Mouse (Mus musculus) adrenal gland, postnatal 10 days (tissue): ENCODE data around the gene Ralgapa2. TPM values are rescaled to one million over a fixed set of nuclear protein-coding genes. Genes with fewer than 3 reads are reported as not detected.

Experiments
- DNase-seq: peaks from one replicate; pipeline ENCODE4 v3.0.0; 2021; ENCODE audit warnings: mixed read lengths
- total RNA-seq, 2 experiments: library from RNA; stranded (reverse); gene quantifications; 2 replicates each; pipeline ENCODE4 v1.2.3; 2021

Gene Ralgapa2
- total RNA-seq, 2 experiments from 2014 or later, result 30.3 to 30.7 TPM

DNA sequence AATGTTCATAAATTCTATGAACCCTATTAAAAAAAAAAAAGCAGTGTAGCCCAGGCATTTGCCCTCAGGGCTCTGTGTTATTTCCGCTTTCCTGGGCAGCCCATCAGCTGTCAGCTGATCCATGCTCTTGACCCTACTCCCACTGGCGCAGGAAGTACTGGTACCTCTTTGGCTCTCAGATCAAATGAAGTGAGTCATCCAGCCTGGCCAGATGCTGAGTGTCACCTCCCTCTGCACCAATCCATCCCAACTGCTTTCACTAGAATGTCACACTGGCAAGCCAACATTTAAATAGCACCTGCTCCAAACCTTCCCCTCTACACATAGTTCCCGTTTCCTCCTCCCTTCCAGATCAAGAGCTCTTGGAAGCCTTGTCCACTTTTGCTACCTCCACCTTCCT lies 84.8 kb downstream of the Ralgapa2 start:
- DNase-seq, result no peak

DNA sequence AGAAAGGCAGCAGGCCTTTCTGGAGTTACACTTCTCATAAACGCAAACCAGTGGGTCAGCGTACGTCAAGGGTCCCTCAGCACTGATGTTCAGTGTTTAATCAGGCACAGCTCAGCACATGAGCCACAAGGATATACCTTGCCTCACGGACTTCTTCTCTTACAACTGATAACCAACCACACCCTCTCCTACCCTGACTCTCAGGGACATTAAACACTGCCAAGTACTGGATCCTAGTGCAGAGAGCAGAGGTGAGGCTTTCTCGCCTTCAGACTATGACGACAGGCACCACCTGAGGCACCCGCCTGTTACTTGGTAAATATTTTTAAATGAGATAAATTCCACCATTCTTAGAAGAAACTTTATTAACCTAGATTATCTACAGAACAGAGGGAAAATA lies 85.8 kb downstream of the Ralgapa2 start:
- no peak for DNase-seq

DNA sequence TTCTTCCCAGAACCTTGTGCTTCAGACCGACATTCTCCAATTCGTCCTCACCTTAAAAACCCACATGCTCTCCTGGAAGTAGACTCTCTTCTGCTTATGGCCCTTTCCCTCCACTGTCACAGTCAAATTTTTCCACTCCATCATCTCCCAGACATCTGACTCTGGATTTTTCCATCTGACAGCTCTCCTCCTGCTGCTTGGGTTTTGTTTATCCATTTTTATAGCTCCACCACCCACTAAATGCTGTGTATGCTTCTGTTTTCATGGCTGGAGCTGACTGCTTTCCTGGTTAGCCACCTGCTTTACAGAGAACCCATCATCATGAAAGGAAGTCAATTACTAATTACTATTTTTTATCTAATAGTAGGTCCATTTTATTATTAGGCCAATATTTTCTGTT lies 86.9 kb downstream of the Ralgapa2 start:
- DNase-seq, result no peak

DNA sequence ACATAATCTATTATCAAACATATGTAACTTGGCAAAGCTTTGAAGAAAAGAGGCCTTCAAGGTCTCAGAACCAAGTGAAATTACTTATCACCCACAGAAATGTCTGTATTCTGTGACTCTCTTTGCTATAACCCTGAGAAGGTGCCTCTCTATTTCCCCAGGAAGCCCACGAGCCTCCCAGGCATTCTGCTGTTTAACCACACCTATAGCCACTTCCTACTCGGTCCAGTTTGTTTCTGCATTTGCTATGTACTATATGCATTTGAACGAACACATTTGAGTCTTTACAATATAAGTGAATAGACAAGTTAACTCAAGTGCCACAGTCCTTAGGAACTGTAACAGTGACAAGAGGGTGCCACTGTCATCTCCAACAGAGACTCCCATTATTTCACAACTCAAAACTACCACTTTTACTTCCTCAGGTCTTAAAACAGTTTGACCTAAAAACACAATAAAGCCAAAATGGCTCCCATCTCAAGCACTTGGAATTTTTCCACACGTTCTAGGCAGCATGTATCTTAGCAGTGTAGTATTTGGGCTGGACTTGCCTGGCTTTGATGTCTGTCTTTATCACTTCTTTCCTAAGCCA lies 88.3 kb downstream of the Ralgapa2 start:
- no peak for DNase-seq

DNA sequence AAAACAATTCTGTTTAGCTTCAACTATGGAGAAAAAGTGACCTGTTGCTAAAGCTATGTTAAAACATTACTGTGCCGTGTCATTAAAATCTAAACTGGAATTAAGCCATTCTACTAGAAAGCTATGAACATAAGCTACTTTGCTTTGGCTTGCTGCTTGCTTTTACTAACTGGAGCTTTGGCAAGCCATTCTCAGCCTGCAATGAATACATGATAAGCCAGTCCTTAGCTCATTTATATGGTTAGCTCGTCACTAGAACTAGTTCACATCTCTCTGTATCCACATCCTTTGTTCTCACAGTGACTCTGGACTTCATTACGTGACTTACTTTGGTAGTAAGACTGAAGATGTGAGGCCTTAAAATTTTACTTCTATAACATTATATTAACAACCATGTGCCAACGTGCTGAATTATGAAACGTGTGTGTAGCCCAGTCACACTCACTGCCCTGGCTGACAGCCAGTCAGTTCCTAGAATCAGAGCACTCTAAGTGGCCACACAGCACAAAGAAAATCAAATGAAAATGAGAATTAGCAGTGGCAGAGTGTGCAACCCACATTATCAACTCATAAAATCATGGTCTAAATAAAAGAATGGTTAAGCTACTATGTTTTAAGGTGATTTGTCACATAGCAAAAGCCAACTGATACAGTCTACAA lies 89.0 kb downstream of the Ralgapa2 start:
- no peak for DNase-seq

DNA sequence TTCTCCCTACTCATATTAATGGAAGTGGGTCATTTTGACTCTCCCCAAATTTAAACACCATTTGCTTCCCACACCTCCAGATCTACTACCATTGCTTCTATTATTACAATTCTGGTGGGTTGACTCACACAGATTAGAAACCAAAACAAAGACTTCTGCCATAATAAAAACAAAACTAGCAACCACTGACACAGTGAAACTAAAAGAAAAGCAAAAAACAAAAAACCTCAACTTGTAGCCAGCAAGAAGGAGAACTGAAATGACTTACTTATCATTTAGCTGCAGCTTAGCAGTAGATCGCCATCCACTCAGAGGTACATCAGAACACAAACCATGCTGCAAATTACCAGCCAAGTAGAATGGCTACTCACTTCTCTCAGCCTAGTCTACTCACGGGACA lies 95.9 kb downstream of the Ralgapa2 start:
- no peak for DNase-seq

DNA sequence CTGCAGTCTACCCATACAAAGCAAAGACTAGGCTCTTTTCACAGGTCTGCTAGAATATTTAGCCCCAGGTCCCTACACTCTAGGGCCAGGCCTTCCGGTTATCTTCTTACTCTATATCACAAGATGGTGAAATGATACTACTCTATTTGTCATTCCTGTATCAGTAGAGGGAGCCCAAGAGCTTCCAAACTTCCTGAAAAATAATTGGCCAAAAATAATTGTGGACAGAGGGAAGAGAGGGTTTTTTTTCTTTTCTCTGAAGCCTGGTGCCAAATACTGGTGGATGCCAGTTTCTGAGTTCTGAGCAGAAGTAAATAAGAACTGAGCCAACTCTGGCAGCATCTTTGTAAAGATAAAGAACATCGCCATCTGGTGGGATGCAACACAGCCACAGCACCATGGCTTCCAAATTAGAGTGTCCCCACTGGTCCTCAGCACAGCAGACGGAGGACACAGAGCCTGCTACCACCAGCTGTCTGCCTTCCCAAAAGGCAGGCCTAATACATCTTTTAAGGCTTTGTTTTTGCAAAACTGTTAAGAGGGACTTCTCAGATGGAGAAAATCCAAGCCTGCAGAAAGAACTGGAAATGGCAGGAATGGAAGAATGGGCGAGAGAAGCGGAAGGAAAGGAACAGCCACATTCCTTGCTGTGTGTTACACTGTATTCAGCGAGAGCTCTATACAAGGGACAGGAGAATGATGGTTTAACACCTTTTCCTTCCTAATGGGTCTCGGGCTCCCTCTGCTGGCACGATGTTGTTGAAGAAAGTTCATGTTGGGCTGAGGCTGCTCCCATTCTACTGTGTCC lies 97.5 kb downstream of the Ralgapa2 start:
- DNase-seq, result peak; percentile 84

DNA sequence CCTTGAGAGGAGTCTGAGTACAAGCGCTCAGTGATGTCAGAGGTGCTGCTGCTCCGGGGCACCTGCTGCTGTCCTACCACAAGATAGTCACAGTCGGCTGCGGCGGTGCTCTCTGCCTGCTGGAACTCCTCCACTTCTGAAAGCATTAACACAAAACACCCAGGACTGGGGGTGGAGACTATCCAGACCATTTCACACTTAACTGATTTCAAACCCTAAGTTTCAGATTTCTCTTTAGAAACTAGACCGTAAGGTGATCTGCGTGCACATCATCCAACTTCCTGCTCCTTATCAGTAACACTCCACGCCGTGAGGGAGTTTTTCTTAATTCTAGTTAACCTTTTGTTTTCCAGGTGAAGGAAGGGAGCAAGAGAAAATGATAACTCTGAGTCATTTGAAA lies 99.4 kb downstream of the Ralgapa2 start:
- no peak for DNase-seq

DNA sequence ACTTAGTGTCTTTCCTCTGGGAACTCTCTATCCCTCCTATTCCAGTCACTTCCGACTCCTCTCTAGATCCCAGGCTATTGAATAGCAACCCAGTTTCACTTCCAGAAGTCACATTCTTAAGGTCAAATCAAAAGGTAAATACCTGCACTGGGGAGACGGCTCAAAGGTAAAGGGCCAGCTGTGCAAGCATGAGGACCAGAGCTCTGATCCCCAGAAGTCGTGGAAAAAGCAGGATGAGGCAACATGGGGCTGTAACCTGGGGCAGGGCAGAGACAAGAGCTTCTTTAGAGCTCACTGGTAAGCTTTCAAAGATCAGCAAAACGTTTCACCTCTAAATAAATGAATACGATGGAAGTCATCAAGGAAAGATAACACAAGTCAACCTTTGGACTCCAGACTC lies 100.2 kb downstream of the Ralgapa2 start:
- no peak for DNase-seq

DNA sequence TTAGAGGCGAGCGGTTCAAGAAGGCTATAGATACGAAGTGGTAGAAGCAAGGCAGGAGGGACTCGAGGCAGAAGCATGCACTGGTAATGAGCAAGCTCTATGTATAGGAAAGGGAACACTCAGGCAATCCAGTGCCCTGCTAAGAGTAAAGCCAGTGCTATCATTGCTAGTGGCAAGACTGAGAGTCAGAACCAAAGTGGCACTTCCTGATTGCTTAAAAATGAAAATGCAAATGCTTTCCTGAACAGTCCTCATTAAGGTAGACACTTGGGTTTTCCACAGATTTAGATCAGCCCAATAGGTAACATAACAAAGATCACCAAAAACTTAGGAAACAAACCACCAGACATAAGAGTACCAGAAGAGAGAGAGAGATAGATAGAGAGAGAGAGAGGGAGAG lies 105.1 kb downstream of the Ralgapa2 start:
- no peak for DNase-seq

DNA sequence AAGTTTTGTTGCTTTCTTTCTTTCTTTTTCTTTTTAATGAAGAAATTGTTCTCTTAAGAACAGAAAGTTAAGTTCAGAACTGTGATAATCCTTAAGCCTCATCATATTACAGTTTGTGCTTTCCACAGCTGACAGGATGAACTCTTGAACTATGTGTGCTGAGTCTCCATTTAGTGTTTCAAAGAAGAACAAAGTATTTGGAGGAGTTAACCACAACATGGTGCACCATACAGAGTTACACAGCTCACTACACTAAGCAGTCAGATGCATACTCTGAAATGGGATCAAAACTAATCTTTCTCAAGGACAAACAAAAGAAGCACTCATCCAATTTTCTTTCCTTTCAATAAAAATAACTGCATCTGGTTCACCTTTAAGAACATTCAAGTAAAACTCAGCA lies 110.6 kb downstream of the Ralgapa2 start:
- DNase-seq, result no peak

DNA sequence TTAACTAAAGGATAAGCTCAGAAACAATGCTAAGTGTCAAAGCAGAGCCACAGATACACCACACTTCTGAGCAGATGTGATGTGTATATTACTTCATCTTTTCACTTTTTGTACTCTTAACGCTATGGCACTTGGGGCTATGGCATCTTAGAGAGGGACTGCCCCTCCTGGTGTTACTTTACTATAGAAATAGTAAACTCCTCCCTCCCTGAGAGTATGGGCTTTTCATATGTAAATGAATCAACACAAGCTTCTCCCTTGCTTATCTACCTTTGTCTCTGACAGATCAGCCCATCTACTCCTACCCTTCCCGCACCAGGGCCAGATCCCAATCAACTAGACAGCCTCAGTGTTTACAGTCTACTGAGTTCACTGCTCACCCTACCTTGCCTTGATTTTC lies 111.4 kb downstream of the Ralgapa2 start:
- DNase-seq, result no peak

DNA sequence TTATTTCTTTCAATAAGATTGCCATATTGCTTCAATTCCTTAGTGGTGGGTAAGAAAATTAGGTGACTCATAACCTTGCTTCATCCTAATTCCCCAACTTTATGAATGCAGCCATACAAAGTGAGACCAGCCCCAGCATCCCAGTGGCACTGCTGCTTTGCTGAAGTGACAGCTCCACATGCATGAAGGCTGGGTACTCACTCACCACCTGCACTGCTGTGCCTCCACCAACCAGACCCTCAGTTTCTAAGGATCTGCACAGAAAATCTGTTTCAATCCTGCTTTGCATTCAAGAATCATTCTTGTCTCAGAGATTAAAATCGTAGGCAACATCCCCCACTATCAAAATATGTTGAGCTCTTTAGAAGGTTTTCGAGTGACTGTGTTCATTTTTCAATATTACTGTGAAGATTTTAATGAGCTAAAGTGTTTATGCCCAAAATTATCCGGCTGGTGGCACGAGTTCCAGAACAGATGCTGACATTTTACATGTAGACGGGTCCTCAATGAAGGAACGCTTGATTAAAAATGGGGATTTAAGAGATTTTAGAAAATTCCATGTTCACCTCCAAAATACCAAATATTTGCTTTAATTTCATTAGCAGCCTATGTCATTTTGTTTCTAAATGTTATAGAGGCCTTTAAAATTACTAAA lies 113.8 kb downstream of the Ralgapa2 start:
- no peak for DNase-seq

DNA sequence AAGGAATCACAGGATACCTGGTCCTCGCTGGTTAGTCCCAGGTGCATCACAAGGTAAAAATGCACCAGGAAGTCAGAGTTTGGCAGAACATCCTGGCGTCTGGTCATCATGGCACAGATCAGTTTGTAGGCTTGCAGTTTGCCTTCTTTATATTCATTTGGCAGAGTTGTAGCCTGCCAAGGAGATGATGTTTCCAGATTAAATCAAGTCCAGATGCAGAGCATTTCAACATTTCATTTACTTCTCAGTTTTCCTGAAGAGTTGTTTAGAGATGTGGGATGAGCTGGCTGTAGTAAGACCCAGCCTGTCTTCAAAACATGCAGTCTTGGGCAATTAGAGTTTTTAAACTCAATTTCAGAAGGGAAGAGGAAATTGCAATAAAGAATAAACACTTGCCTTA lies 124.9 kb downstream of the Ralgapa2 start:
- no peak for DNase-seq

DNA sequence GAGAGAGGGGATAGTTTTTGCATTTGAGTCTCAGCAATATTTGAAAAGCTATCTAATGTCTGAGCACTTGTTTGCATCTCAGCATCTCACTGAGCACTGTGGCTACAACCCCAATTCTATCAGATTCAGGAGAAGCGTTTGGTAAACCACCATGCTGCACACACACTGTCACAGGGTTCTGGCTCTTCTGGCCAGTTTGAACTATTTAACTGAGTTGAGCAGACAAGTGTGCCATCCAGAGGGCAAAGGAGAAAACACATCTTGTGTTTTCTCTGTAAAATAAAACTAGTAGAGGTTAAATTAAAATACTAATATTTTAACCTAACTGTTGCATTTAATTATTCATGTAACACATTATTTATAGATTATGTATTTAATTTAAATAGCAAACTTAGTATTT lies 127.6 kb downstream of the Ralgapa2 start:
- DNase-seq, result no peak

DNA sequence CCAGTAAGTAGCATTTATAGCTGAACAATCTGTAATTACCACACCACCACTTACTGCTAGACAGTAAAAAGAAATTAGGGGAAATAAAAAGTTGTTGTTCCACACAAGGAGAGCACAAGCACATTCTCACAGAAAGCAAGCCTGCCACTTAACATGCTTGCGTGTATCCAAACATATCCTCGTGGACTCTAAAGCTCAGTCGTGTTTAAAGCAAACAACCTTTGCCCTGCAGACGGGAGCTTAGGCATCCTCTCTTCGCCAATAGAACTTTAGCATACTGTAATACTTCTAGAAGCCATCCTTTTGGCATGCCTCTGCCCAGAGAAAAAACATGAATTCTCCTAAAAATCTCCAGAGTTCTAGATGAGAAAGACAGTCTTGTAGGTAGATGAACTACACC lies 135.9 kb downstream of the Ralgapa2 start:
- DNase-seq, result no peak

DNA sequence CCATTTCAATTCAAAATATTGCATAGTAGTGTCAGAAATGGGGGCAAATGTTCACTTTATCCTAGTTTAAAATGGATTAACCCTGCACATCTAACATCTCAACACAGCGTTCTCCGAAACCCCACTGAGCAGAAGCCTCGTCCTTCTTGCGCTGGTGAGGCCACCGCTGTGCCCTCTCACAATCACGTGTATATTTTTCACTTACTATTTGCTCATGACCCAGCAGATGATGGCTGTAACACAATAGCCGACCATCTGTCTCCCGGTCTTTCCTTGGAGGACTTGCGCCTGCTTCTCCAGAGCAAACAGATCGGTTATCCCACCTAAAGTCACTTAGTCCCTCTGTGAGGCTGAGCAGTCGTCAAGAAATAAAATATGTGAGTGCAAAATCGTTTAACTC lies 146.0 kb downstream of the Ralgapa2 start:
- no peak for DNase-seq

DNA sequence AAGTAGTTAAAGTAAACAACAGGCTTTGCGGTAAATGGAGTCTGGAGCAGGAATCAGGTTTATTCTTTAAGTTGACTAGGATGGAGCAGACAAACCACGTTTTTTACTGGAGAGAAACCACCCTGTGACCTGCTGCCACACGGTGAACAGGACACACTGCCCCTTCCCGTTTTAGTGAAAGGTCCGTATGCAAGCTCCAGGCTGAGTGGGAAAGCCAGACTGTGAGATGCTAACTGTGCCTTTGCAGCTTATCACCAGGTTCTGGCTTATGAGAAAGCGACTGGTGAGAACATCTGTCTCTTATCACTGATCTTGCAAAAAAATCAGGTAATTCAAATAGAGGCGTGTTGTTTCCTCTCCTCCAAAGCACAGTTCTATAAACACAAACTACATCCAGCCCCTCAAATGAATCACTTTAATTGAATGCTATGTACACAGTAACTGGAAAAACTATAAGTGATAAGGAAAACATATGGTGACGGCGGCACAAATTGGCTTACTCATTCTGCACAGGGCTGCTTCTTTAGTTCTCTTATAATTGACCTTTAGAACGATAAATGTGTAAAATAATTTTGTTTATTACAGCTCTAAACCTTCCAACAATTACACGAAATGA lies 146.7 kb downstream of the Ralgapa2 start:
- DNase-seq, result no peak

DNA sequence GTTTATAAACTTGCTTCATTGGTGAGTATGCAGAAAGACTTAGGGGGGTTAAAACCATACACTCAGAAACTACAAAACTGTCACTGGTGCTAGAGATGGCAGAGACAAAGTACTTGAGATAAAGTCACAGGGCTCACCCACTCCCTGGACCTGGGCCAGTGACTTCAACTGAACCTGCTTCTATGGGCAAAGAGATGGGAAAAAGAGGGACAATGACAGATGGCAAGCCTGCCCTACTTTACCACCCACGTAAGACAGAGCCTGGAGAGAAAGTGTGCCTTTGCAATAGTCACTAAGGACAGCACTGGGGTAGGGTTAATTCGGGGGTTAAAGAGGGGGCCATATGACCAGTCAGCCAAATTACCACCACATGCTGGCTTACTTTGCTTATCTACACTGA lies 148.7 kb downstream of the Ralgapa2 start:
- DNase-seq, result no peak

DNA sequence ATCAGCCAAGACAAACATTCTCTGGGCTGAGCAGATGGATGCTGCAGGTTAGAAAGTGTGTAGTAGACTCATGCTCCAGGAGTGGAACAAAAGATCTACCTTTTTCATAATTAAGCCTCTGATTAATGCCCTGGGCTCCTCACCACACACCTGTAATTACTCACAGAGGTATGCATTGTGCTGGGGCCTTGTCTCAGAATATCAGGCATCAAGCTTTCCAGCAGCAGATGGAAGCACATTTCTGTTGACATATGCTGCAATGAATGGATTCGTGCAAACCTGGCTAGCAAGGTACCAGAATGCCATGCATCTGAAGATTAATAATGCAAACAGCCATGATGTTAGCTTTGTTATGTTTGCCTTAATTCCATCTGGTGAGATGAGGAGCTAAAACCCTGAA lies 149.2 kb downstream of the Ralgapa2 start:
- no peak for DNase-seq

DNA sequence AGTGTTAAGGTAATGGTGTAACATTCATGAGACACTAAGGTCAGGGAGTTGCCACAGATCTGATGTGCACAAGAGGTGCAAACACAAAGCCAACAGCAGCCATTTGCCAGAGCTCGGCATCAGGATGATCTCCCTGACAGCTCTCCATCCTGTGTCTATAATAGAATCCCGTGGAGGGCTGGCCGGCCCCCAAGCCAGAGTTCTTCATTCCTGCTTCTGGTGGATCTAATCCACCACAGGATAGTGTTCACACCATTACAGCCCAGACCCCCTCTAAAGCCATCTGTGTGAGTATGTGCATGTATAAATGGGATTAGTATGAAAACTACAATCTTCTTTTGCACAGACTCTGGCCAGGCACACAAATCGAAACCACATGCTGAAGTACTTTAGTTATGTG lies 150.2 kb downstream of the Ralgapa2 start:
- DNase-seq, result no peak

DNA sequence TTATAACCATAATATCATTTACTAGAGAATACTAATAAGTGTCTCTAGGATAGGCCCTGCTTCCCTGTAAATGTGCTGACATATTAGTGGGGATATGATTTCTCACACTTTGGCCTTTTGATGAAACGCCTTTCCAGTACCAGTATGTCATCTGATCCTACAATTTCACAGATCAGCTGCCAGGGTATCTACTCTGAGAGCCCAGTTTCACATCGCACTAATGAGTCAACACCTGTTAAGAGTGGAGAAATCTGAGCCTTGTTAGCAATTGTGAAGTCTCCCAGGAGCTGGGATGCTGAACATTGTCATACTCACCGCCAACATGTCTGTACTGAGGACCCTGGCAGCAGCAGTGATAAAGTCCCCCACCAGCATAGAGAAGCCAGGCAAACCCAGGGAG lies 151.1 kb downstream of the Ralgapa2 start:
- DNase-seq, result no peak

DNA sequence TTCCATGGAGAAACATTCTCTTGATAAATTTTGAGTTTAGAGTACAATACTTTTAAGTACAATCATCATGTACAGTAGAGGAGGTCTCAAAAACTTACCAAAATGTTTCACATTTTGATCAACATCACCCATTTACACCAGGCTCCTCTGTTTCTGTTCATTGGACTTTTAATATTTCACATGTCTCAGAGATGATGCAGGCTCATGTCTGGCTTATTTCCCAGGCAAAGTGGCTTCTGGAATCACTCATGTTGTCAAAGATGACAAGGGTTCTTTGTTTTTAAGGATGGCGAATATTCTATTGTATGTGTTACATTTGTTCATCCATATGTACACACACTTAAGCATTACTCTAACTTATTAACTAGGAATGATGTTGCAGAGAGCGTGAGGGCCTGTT lies 152.5 kb downstream of the Ralgapa2 start:
- DNase-seq, result no peak
